Mouse (Mus musculus) lung, adult 2 months (tissue): ENCODE results near the gene Hhat.

Source experiments
- CTCF ChIP-seq: fragments of 200-500 bp; IDR thresholded peaks from 2 replicates; pipeline ENCODE4 v1.5.1; 2011; ENCODE audit warnings: mild to moderate bottlenecking, low read length, control low read depth; ENCODE audit not compliant: insufficient read depth
- POLR2A ChIP-seq: fragments of 200-500 bp; IDR thresholded peaks from 2 replicates; pipeline ENCODE4 v1.6.1; 2011; ENCODE audit warnings: low read depth, mild to moderate bottlenecking, control low read depth, low read length, borderline replicate concordance; ENCODE audit errors: extremely low read depth

GRCm38 (mm10) chr1:192489908-192490825, 280.9 kb downstream of the Hhat start:
- TF ChIP-seq CTCF (no peak), POLR2A (no peak)
